Mouse (Mus musculus) E14TG2a.4 (cell line): Measurements from ENCODE around the gene Kcnn3.

Experiments used
- CTCF ChIP-seq: conservative IDR thresholded peaks from 2 replicates; pipeline ENCODE4 v1.5.1; 2014; ENCODE audit warnings: low read length
- NANOG ChIP-seq: IDR thresholded peaks from 2 replicates; pipeline ENCODE4 v1.6.1; 2014; ENCODE audit warnings: borderline replicate concordance, low read length, mixed read lengths

DNA sequence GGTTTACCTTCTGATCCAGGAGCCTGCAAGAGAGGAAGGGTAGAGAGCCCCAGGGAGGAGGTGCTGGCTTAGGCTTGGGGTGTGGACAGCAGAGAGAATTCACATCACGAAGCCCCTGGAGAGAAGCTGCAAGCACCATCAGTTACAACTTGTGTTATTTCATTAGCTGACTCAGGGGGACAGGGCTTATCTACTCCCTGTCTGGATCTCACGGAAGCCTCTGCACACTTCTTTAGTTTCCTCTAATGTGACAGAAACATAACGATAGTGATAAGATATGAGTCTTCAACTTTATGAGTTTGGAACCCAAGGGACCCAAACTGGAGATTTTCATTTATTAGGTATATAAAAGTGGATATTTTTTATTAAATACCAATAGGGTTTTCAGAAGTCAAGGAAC is 50.4 kb downstream of the Kcnn3 start:
- TF ChIP-seq CTCF: no peak
- TF ChIP-seq NANOG: no peak
